Mouse (Mus musculus): Measurements from ENCODE around the gene Foxk1. TPM values are rescaled to one million over a fixed set of nuclear protein-coding genes. Genes with fewer than 3 reads are reported as not detected.
A peak's percentile ranks its signal among the peaks of the same experiment; 100 is the strongest.

Foxk1 gene
- polyA plus RNA-seq, 1 experiment from 2014 or later = 5.6 TPM

GRCm38 (mm10) chr5:142463011-142463410 lies 61.7 kb downstream of the Foxk1 start:
- Histone ChIP-seq H3K36me3 (ENCODE audit: control insufficient read depth, insufficient read depth, low read length) (peaks cover 16% of the 10 kb centered on the region), H3K4me1 (replicated peaks; ENCODE audit: control insufficient read depth, insufficient read depth, low read length) (peaks cover 6% of the 10 kb centered on the region; the same call in 1 of the 2 replicates), H3K9ac (ENCODE audit: low read length) (peak overlapping the region; percentile 10; the same call in 1 of the 2 replicates), H3K4me3 (ENCODE audit: low read depth, low read length) (peak overlapping the region; percentile 69), H3K27ac (ENCODE audit: low read depth) (peak overlapping the region; percentile 79), H3K9me3 (ENCODE audit: control insufficient read depth, low read length) (no peaks in the 10 kb centered on the region), H3K27me3 (replicated peaks; ENCODE audit: control insufficient read depth, insufficient read depth, low read length) (no peaks in the 10 kb centered on the region), H3K4me2 (ENCODE audit: low read length) (peak overlapping the region; percentile 87)
- DNase-seq (ENCODE audit: low spot score) = no peak
- ATAC-seq (replicated peaks; ENCODE audit: low FRiP score, low TSS enrichment, low read depth) = no peak
- 83% methylated on average over 6 of the region's 6 CpGs for WGBS

DNA sequence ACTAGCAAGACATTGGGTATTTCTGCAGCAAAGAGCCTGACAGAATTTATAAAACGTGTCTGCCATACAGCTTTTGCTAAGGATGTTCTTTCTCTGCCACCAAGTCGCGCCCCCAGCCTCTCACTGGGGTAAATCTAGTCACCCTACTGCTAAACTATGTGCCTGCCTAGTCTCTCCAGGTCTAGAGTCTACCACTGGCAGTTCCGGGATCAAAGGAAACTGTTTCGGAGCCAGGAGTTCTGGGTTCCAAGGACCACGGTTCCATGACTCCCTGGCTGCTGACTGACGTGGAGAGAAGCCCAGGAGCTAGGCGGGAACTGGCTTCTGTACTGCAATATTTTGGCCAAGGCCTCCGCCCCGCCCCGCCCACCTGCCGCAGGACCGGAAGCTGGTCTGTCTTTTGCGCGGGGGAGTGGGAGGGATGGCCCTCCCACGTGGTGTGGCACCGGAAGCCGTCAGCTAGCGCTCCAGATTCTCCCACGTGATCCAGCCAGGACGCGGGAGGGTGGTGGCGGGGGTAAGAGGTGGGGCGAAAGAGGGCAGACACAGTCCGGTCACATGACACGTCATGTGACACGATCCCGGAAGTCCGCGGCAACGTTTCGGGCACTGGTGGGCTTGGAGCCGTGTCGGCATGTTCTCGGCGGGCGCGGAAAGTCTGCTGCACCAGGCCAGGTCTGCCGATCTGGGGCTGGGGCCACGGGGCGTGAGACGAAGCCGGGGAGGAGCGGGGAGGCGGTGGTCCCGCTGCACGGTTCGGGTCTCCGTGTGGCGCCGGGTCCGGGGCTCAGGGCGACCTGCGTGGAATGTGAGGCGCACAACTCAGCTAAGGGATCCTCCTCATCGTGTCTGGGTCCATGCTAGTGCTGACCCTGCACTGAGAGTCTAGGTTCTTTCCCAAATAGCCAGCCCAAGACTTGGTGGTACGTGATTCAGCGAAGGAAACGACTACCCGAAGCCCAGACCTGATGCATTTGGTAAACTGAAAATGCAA lies 62.5 kb downstream of the Foxk1 start, which contains the start of gene Ap5z1:
TSS of gene Ap5z1 (plus strand) at position 484 of the 994 bp plus-strand sequence.
- DNase-seq (ENCODE audit: low spot score) = peak; percentile 93
- WGBS = 2% methylated on average over 60 of the region's 60 CpGs
- Histone ChIP-seq H3K27ac (ENCODE audit: low read depth) (peak within 1 kb of the TSS; percentile 79), H3K9ac (ENCODE audit: low read length) (peak within 1 kb of the TSS; percentile 67), H3K4me2 (ENCODE audit: low read length) (peak within 1 kb of the TSS; percentile 87), H3K4me1 (replicated peaks; ENCODE audit: control insufficient read depth, insufficient read depth, low read length) (peaks cover 6% of the 10 kb centered on the region; the same call in 1 of the 2 replicates), H3K4me3 (ENCODE audit: low read depth, low read length) (peak within 1 kb of the TSS; percentile 69), H3K9me3 (ENCODE audit: control insufficient read depth, low read length) (no peaks in the 10 kb centered on the region), H3K36me3 (ENCODE audit: control insufficient read depth, insufficient read depth, low read length) (peaks cover 16% of the 10 kb centered on the region), H3K27me3 (replicated peaks; ENCODE audit: control insufficient read depth, insufficient read depth, low read length) (no peaks in the 10 kb centered on the region)
- ATAC-seq (replicated peaks; ENCODE audit: low FRiP score, low TSS enrichment, low read depth) = peak; percentile 90

- WGBS = 94% methylated on average over 13 of the region's 13 CpGs
- Histone ChIP-seq H3K27ac (ENCODE audit: low read depth) (no peak overlapping the region), H3K27me3 (replicated peaks; ENCODE audit: control insufficient read depth, insufficient read depth, low read length) (no peaks in the 10 kb centered on the region), H3K36me3 (ENCODE audit: control insufficient read depth, insufficient read depth, low read length) (peaks cover 26% of the 10 kb centered on the region), H3K4me1 (replicated peaks; ENCODE audit: control insufficient read depth, insufficient read depth, low read length) (peaks cover 6% of the 10 kb centered on the region; the same call in 1 of the 2 replicates), H3K9ac (ENCODE audit: low read length) (no peak overlapping the region), H3K4me3 (ENCODE audit: low read depth, low read length) (no peak overlapping the region), H3K4me2 (ENCODE audit: low read length) (no peak overlapping the region), H3K9me3 (ENCODE audit: control insufficient read depth, low read length) (no peaks in the 10 kb centered on the region)
- DNase-seq (ENCODE audit: low spot score) (no peak), ATAC-seq (replicated peaks; ENCODE audit: low FRiP score, low TSS enrichment, low read depth) (no peak)
Measured at GRCm38 (mm10) chr5:142468375-142468774, 67.1 kb downstream of the Foxk1 start.

GRCm38 (mm10) chr5:142469796-142470195 lies 68.5 kb downstream of the Foxk1 start:
- H3K9me3 ChIP-seq (ENCODE audit: control insufficient read depth, low read length) = no peaks in the 10 kb centered on the region
- no peak overlapping the region for H3K4me2 ChIP-seq (ENCODE audit: low read length)
- H3K27me3 ChIP-seq (replicated peaks; ENCODE audit: control insufficient read depth, insufficient read depth, low read length) = no peaks in the 10 kb centered on the region
- ATAC-seq (replicated peaks; ENCODE audit: low FRiP score, low TSS enrichment, low read depth) (no peak), DNase-seq (ENCODE audit: low spot score) (no peak)
- peaks cover 1% of the 10 kb centered on the region; the same call in 1 of the 2 replicates for H3K4me1 ChIP-seq (replicated peaks; ENCODE audit: control insufficient read depth, insufficient read depth, low read length)
- no peak overlapping the region for H3K4me3 ChIP-seq (ENCODE audit: low read depth, low read length)
- WGBS = 88% methylated on average over 11 of the region's 11 CpGs
- H3K27ac ChIP-seq (ENCODE audit: low read depth) = no peak overlapping the region
- peaks cover 26% of the 10 kb centered on the region for H3K36me3 ChIP-seq (ENCODE audit: control insufficient read depth, insufficient read depth, low read length)
- H3K9ac ChIP-seq (ENCODE audit: low read length) = no peak overlapping the region

DNA sequence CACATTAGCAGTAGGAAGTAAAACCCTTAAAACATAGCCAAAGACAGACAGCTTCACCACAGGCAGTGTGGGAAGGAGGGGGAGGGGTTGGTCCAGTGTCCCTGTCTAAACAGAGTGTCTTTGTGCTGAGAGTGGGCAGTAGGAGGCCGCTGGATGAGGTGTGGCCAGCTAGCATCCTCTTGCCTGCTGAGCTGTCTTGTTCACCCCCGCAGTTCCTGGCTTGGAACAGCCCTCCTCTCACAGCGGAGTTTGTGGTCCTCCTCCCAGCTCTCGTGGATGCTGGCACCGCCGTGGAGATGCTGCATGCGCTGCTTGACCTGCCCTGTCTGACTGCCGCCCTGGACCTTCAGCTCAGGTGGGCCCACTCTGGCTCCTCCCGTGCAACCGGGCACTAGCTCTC lies 72.4 kb downstream of the Foxk1 start:
- no peak overlapping the region for H3K9ac ChIP-seq (ENCODE audit: low read length)
- H3K4me2 ChIP-seq (ENCODE audit: low read length) = no peak overlapping the region
- no peaks in the 10 kb centered on the region for H3K4me1 ChIP-seq (replicated peaks; ENCODE audit: control insufficient read depth, insufficient read depth, low read length)
- no peak overlapping the region for H3K27ac ChIP-seq (ENCODE audit: low read depth)
- H3K36me3 ChIP-seq (ENCODE audit: control insufficient read depth, insufficient read depth, low read length) = peaks cover 14% of the 10 kb centered on the region
- WGBS = 74% methylated on average over 10 of the region's 10 CpGs
- no peaks in the 10 kb centered on the region for H3K9me3 ChIP-seq (ENCODE audit: control insufficient read depth, low read length)
- H3K4me3 ChIP-seq (ENCODE audit: low read depth, low read length) = no peak overlapping the region
- H3K27me3 ChIP-seq (replicated peaks; ENCODE audit: control insufficient read depth, insufficient read depth, low read length) = no peaks in the 10 kb centered on the region
- DNase-seq (ENCODE audit: low spot score) (no peak), ATAC-seq (replicated peaks; ENCODE audit: low FRiP score, low TSS enrichment, low read depth) (no peak)

GRCm38 (mm10) chr5:142475669-142476068 lies 74.4 kb downstream of the Foxk1 start:
- Histone ChIP-seq H3K27me3 (replicated peaks; ENCODE audit: control insufficient read depth, insufficient read depth, low read length) (no peaks in the 10 kb centered on the region), H3K36me3 (ENCODE audit: control insufficient read depth, insufficient read depth, low read length) (peaks cover 6% of the 10 kb centered on the region), H3K4me1 (replicated peaks; ENCODE audit: control insufficient read depth, insufficient read depth, low read length) (no peaks in the 10 kb centered on the region; the same call in 1 of the 2 replicates), H3K4me2 (ENCODE audit: low read length) (no peak overlapping the region), H3K4me3 (ENCODE audit: low read depth, low read length) (no peak overlapping the region), H3K27ac (ENCODE audit: low read depth) (no peak overlapping the region), H3K9me3 (ENCODE audit: control insufficient read depth, low read length) (no peaks in the 10 kb centered on the region), H3K9ac (ENCODE audit: low read length) (no peak overlapping the region)
- no peak for ATAC-seq (replicated peaks; ENCODE audit: low FRiP score, low TSS enrichment, low read depth)
- 84% methylated on average over 7 of the region's 7 CpGs for WGBS
- DNase-seq (ENCODE audit: low spot score) = no peak

DNA sequence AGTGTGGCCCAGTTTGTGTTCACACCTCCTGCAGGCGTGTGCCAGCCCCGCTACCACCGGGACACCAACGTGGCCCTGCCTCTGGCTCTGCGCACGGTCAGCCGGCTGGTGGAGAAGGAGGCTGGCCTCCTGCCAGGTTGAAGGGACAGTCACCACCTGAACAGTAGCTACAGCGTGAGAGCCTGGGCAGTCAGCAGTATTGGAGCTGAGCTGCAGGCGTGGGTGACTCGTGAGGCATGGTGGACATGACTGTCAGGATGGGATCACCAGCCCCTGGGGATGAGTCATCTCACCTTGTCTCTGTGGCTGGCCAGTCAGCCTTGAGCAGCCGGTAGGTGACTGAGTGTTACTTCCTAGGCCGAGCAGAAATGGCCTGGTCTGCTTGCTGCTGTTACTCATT lies 76.0 kb downstream of the Foxk1 start:
- DNase-seq (ENCODE audit: low spot score) = no peak
- no peak for ATAC-seq (replicated peaks; ENCODE audit: low FRiP score, low TSS enrichment, low read depth)
- H3K4me3 ChIP-seq (ENCODE audit: low read depth, low read length) = no peak overlapping the region
- no peaks in the 10 kb centered on the region for H3K27me3 ChIP-seq (replicated peaks; ENCODE audit: control insufficient read depth, insufficient read depth, low read length)
- H3K9ac ChIP-seq (ENCODE audit: low read length) = no peak overlapping the region
- H3K36me3 ChIP-seq (ENCODE audit: control insufficient read depth, insufficient read depth, low read length) = peaks cover 2% of the 10 kb centered on the region
- no peaks in the 10 kb centered on the region; the same call in 1 of the 2 replicates for H3K4me1 ChIP-seq (replicated peaks; ENCODE audit: control insufficient read depth, insufficient read depth, low read length)
- no peak overlapping the region for H3K4me2 ChIP-seq (ENCODE audit: low read length)
- 89% methylated on average over 12 of the region's 12 CpGs for WGBS
- H3K9me3 ChIP-seq (ENCODE audit: control insufficient read depth, low read length) = no peaks in the 10 kb centered on the region
- H3K27ac ChIP-seq (ENCODE audit: low read depth) = no peak overlapping the region

GRCm38 (mm10) chr5:142477866-142478615 lies 76.7 kb downstream of the Foxk1 start:
- no peaks in the 10 kb centered on the region for H3K36me3 ChIP-seq (ENCODE audit: control insufficient read depth, insufficient read depth, low read length)
- ATAC-seq (replicated peaks; ENCODE audit: low FRiP score, low TSS enrichment, low read depth) (no peak), DNase-seq (ENCODE audit: low spot score) (no peak)
- no peaks in the 10 kb centered on the region for H3K27me3 ChIP-seq (replicated peaks; ENCODE audit: control insufficient read depth, insufficient read depth, low read length)
- H3K4me3 ChIP-seq (ENCODE audit: low read depth, low read length) = no peak overlapping the region
- H3K27ac ChIP-seq (ENCODE audit: low read depth) = no peak overlapping the region
- 86% methylated on average over 5 of the region's 5 CpGs for WGBS
- H3K4me1 ChIP-seq (replicated peaks; ENCODE audit: control insufficient read depth, insufficient read depth, low read length) = no peaks in the 10 kb centered on the region; the same call in 1 of the 2 replicates
- no peak overlapping the region for H3K9ac ChIP-seq (ENCODE audit: low read length)
- H3K4me2 ChIP-seq (ENCODE audit: low read length) = no peak overlapping the region
- H3K9me3 ChIP-seq (ENCODE audit: control insufficient read depth, low read length) = no peaks in the 10 kb centered on the region
